Mouse (Mus musculus): ENCODE results near the gene Ucma.

DNA sequence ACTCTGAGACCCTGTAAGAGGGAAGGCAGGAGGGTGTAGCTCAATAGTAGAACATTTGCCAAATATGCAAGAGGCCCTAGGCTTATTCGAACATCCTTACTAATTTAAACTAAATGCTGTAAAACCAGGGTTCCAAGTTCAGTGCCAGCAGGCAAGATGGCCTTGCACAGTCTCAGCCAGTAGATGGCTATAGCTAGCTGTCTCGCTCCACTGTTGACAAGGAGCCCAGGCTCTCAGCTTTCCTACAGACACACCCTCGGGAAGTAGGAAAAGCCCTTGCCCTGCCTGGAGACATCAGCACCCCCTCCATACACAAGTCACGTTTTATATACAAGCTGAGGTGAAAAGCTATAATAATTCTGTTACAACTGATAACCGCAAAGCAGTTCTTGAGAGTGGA lies 56.7 kb downstream of the Ucma start:
- TF ChIP-seq CTCF (IDR thresholded peaks at IDR 0.05; ENCODE audit: insufficient read depth, low read depth, low read length) (no peak), POLR2A (IDR thresholded peaks at IDR 0.05; ENCODE audit: insufficient read depth, low read depth, low read length) (no peak)
